Mouse (Mus musculus): ENCODE measurements at regions not wholly inside any gene's neighbourhood (a gene's known extent, or its start where the extent isn't known, plus 50 kb on each side); places are given as distances from the start of the nearest gene placed in this dataset.
"Not testable (repeated sequence)": the region's sequence is repeated elsewhere in the genome, so short reads cannot be mapped to it uniquely, and the experiment has no call there.

DNA sequence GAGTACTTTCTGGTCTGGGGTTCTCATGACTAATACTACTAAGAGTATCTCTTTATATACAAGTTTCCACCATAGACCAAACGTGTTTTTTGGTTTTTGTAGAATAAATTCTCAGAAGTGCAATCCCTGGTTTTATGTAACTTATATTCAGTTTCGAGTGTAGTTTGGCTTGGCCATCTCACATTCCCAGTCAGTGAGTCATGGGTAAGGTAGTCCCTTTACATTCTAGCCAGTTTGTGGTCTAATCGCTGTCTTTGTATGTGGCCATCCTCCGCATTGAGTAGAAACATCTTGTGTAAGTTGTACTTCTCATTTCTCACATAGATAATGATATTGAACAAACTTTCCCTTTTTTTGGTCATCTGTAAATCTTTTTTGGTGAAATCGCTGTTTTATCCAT, 88.3 kb downstream of the Anxa5 start:
- no peak for DNase-seq (ENCODE audit: low spot score in 2 of 2)

DNA sequence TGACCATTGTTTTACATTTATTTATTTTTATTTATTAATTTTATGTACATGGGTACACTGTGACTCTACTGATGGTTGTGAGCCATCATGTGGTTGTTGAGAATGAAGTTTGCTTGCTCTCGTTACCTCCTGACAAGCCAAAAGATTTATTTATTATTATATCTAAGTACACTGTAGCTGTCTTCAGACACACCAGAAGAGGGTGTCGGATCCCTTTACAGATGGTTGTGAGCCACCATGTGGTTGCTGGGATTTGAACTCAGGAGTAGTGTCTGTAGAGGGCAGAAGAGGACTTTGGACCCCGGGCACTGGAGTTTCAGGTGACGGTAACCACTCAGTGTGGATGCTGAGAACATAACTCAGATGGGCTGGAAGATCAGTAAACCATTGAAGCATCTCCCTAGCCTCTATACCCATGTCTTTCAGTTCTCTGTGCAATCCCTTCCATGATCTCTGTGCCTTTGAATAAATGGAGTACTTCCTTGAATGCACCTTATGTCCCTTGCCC, 92.2 kb downstream of the Anxa5 start:
- DNase-seq (ENCODE audit: low spot score in 2 of 2) = no peak

DNA sequence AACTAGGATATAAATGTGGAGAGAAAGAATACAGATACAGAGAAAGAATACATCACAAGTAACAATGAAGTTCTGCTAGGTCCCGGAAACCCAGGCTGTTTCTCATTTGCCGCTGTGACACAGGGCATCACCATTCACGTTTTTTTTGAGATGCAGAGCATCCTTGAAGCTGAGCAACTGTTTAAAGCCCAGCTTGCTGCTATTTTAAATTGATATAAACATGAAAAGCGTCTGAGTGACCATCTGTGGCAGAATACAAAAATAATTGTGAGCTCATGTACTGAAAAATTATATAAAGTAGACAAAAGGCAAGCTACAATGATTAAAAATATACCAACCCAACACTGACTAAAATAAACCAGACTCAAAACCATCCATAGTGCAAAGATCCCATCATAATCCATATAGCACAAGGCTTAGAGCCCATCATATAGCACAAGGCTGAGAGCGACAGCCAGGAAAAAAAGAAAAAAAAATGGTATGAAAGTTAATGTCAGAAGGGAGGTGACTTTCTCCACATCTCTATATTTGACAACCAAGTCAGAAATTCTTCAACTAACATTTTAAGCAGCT, 94.0 kb downstream of the Anxa5 start:
- no peak for DNase-seq (ENCODE audit: low spot score in 2 of 2)

DNA sequence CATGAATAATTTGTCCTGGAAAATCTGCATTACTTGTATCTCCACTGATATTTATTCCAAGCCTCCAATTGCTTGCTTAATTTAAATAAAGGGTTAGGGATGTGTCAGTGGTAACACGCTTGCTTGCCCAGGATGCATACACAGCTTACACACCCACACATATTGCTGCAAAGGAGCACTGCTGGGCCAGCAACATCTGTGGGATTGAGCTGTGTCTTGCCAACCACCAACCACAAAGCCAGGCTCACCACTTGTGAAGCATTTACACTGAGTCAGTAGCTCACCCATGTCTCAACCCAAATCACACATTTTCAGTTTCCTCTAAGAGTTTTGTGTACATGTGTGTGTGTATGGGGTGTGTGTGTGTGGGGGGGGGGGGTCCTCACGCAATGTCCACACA, 100.0 kb downstream of the Anxa5 start:
- no peak for DNase-seq (ENCODE audit: low spot score in 2 of 2)

DNA sequence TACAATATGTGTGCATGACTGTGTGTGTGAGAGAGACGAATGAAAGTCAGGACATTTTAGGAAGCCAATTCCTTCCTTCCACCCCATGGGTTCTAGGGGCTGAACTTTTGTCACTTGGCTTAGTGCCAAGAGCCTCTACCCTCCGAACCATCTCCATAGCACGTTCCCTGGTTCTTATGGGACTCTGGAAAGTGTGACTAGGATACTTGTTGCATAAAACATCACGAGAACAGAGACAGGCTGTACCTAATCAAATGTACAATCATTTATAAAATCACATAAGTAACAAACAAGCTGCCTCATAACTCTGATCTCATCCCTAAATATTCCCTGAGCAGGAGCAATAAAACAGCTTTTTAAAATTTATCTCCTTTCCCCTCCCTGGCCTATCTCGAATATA, 100.8 kb downstream of the Anxa5 start:
- DNase-seq (ENCODE audit: low spot score in 2 of 2) = no peak

DNA sequence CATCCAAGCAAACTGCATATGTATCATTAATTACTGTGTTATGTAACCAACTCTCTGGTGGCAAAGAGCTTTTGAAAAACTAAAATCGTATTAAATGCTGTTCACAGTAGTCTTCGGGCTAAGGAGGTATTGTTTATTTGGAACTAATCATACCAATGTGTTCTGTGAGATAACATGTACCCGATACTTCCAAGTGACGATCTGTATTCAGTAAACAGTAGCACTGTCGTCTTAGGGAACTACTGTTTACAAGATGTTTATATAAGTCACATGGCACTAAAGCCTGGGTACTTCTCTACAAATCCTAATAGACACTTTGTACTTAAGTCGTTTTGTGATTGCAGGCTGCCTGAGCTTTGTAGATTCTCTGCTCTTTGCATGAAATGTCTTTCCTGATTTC, 114.8 kb downstream of the Anxa5 start:
- DNase-seq (ENCODE audit: low spot score in 2 of 2) = no peak

DNA sequence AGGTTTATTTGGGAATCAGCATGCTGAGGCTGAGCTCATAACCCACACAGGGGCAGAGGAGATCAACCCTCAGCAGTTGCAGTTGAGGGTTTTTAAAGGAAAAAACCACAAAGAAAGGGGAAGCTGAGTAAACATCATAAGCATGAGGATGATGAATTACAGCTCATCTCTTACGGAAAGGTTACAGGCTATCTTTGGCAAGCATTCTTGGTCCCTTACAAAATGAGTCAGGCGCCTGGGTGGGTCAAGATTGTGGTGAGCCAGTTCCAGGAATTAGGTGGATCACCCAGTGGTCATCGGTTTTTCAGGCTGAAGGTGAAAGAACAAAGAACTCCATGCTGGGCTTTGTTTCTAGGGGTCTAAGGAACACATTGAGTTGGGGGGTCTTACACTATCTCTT, 121.5 kb downstream of the Anxa5 start:
- DNase-seq (ENCODE audit: low spot score in 2 of 2) = not testable (repeated sequence)

DNA sequence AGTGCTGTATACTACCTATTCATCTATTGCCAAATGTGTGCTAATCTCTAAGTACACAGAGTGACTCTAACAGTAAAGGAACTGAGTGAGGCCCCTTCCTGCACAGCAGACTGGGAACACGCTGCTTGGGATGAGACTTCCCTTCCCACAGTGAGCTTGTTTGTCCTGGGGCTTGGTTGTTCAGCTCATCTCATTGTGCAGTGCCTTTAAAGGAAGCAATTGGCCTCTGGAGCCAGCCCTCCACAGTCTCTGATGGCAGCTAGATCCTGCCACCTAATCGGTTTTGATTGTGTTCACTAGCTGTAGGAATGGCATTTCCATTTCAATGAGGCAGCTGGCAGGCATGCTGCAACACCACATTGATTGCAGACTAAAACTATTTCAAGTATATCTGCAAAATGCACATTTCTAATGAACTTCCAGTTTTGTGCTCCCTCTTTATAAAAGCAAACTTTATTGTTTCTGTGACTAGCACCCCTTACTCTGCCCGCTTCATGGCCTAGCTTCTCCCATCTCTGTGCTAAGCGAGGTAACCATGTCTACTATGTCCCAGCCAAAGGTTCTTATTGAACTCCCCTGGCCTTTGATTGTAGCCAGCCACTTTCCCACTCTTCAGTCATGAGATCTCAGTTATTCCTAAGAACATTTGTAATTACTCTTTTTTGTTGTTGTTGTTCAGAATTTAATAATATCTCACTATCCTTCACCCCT, 123.5 kb downstream of the Anxa5 start:
- DNase-seq (ENCODE audit: low spot score in 2 of 2) = no peak

DNA sequence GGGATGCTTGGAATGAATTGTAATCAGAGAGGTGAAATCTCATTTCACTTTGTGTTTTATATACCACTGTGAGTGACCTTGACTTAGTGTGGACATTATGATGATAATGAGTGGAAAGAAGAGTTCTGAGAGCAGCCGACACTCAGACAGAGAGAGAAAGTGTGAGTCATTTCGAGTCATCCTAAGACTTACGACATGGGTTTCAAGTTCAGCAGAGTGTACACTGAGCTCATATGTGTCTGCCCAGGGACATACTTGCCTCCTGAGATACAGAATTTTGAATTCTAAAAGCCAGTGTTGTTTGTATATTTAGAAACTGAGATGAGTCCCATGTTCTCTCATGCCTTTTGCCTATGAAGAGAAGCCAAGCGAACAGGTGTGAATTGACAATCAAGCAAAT, 126.6 kb downstream of the Anxa5 start:
- no peak for DNase-seq (ENCODE audit: low spot score in 2 of 2)

DNA sequence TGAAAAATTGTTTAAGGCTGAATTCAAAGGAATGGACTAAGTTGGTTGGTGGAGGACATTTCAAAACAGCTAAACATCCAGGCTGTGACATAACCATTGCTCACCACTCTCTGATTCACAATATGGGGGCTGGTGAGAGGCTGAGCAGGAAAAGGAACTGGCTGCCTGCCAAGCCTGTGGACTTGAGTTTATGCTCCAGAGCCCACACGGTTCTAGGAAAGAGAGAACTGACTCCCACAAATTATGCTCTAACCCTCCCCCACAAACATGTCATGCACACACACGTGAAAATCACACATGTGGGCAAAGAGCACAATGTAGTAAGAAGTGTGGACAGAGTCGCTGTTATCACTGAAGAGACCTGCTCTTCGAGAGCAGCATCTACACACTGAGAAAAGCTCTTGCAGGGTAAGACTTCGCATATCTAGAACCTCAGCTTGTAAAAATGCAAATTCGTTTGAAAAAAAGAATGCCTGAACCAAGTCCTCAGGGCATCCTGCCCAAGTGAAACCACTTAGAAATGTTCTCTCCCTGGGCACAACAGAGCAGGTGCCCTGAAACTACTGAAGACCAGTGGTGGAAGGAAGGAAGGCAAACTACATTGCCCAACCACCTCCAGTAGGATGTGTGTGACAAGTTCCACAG, 118.9 kb upstream of the Qrfpr start:
- DNase-seq (ENCODE audit: low spot score in 2 of 2) = no peak

DNA sequence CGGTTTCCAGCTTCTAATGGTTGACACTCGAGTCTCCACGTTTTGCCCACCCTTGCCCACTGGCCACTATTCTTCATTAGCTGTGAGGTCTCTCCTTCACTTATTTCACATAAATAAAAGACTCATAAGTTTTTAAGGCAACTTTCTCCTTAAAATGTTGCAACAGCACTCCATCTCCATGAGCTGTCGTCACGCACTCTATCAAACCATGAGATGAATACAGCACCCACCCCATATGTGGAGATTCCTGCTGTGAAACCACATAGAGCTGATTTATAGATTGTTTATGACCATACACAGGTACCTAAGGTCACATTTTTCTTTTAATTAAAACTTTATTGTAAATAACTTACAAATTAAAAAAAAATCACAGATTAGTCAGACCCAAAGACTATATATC, 117.5 kb upstream of the Qrfpr start:
- DNase-seq (ENCODE audit: low spot score in 2 of 2) = no peak

DNA sequence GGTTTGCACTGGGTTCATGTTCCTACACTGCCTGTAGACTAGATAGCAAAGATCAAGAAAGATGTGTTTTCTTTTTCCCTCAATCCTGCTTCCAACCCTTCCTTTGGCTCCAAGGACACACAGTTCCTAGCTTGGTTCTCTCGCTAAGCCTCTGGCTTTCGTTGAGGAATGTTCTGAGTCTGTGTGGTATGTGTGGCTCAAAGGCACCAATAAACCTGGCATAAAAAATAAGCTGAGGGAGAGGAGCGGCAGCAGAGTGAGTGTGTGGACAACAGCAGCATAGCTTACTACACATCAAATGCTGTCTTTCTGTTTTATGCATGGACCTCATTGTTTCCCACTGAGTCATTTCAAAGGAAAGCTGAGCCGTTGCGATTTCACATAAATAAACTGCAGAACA, 112.2 kb upstream of the Qrfpr start:
- no peak for DNase-seq (ENCODE audit: low spot score in 2 of 2)

DNA sequence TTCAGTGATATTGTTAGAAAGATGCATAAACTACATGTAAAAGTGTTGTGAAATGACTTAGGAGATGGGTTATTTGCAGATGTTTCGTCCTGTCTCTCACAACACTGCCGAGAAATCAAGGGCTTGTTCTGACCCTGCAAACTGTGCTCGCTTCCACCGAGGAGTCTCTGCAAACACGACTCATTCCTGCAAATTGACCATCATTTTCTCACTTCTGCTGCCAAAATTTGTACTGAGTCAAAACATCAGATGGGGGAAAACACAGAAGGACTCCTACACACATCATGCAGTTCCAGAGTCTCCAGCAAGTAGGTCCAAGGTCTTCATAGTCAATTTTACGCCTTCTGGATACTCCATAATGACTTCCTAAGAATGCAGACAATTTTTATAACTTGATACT, 109.9 kb upstream of the Qrfpr start:
- DNase-seq (ENCODE audit: low spot score in 2 of 2) = no peak

DNA sequence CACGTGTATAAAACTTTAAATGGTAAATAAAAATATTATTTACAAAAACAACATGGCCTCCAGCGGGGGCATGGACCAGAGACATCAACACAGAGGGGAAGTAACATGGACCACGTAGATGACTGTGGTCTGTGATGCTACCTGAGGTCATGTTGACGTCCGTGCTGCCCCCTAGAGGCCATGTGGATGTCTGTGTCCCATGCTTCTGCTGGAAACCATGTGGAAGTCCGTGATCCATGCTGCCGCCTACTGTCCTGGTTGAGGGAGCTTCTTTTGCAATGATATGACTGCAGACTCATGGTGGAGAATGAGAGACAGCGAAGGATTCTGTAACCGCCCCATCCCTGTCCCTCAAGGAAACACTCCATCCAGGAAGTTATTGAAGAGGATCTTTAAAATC, 108.5 kb upstream of the Qrfpr start:
- peak in 1 of 2 experiments; percentile 2 for DNase-seq (ENCODE audit: low spot score in 2 of 2)

DNA sequence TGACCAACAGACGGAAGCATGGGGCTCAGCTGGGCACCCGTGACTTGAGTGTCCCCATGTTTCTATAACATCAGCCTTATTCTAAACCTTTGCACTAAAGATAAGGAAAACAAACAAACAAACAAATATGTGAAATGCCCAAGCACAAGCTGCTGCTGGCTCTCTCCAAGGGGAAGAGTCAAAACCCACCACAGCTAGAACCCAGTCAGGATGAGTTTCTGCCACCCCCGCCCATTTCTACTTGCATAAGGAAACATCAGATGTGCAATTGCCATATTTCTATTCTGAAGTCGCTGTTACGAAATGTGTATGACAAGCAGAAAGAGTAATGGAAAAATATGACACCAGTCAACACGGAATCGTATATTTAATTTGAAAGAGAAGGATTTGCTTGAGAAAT, 107.5 kb upstream of the Qrfpr start:
- no peak for DNase-seq (ENCODE audit: low spot score in 2 of 2)

DNA sequence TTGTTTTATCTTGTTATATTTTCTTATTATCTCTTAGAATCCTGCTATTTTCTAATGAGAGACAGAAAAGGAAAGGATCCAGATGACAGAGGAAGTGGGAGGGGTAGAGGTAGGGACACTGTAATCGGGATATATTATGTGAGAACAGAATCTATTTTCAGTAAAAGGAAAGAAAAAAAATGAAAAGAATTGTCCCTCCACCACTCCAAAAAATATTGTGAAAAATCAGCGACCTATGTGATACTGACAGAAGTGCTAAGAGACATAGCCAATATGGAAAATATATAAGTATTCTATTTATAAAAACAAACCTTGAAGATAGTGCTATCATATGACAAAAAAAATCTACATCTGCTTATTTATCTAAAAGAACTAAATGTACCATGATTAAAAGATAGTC, 106.8 kb upstream of the Qrfpr start:
- no peak for DNase-seq (ENCODE audit: low spot score in 2 of 2)

DNA sequence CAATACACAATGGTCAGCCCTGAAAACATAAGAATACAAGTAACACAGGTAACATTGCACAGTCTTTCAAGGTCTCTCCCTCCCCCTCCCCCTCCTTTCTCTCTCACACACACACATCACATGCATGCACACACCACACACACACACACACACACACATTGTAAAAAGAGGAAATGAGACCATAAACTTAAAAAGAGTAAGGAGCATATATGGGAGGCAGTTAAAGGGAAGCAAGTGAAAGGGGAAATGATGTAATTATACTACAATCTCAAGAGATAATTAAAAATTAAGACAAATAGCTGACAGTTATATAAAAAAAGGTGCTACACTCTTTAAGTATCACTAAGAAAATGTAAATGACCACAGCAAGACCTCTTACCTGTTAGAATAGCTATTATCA, 96.5 kb upstream of the Qrfpr start:
- no peak for DNase-seq (ENCODE audit: low spot score in 2 of 2)

DNA sequence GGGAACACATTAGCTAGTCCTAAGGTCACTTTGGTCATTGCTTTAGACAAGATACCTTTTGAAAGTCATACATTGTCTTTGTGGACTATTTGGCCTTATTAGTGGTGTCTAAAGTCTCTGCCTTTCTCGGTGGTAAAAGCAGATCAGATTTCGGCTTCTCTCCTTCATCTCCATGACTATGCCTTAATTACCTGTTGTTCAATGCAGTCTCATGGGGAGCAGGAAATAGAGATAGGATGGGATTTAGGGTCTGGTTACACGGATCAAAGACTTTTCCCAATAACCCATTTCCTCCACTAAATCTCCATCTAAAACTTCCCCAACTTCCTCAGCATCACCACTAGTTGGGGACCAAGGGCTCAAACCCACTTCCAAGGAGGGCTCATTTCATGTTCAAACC, 89.2 kb upstream of the Qrfpr start:
- DNase-seq (ENCODE audit: low spot score in 2 of 2) = no peak

DNA sequence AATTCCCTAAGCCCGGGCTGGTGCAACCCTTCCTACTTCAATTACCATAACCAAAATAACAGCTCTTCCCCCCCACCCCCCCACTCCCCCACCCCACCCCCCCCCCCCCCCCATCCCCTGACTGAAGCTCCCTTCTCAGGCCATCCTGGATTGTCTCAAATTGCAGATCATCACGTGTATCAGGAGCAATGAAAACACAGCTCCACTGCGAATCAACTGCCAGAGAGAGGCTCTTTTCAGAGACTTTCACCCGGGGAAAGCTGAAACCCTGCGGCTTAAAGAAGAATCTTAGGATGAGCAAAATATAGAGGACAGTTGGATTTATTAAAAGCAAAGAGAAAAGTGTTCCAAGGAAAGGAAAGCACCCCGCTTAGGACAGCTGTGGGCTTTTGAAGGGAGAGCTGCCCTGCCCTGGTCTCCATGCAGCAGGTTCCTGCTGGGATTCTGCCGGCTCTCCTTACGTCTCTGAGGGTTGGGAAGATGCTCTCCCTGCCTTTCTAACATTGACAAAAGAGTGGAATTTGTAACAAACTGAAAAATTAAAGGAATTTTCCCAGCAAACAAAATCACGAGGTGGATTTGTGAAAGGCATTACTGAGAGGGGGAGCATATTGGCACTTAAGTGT, 88.6 kb upstream of the Qrfpr start:
- DNase-seq (ENCODE audit: low spot score in 2 of 2) = no peak

DNA sequence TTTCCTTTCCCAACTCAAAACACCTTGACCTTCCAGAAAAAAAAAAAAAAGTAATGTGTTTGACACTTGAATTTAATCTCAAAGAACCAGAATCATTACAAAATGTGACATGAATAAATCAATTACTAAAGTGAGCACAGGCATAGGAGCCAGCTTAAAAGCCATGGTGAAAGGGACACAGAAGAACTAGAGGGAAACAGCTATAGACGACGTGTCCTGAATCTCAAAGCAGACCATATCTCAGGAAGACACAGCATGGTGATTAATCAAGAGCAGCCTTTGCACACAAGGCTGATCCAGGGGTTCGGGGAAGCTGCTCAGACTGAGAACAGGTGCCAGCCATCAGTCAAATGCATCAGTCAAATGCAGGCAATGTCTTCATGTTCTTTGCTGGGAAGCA, 74.7 kb upstream of the Qrfpr start:
- no peak for DNase-seq (ENCODE audit: low spot score in 2 of 2)

DNA sequence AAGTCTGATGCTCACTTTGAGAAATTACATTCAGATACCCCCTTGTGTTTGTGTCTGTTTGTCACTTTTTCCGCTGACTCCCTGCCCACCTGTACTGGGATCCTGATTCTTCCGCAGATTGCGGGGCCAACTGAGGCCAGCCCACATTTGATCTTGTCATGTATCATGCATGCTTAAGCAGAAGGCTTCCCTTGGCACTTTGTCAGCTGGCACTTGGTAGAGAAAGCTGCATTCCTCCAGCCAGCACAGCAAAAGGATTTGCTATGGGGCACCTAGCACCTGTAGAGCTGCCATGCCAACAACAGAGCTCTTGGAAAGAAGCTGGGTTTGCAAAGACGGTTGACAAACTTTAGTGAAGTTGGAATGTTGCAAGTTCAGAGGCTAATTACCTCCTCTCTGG, 69.9 kb upstream of the Qrfpr start:
- no peak for DNase-seq (ENCODE audit: low spot score in 2 of 2)

DNA sequence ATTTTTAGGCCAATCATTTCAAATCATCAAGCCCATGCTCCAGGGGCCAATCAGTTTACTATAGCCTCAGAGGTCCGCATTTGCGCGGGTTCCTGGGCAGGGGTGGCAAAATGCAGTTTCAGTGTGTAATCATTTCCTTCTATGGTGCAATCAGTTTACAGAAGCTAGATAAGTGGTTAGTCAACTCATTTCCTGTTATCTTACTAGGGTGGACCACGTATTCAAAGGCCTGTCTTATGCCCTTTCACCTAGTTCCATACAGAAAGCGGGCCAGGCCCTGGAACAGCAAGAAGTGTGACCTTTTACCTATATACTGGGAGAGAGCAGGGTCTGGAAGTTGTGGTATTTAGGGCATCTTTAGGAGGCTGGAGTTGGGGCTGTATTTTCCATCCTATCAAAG, 62.0 kb upstream of the Qrfpr start:
- DNase-seq (ENCODE audit: low spot score in 2 of 2) = no peak

DNA sequence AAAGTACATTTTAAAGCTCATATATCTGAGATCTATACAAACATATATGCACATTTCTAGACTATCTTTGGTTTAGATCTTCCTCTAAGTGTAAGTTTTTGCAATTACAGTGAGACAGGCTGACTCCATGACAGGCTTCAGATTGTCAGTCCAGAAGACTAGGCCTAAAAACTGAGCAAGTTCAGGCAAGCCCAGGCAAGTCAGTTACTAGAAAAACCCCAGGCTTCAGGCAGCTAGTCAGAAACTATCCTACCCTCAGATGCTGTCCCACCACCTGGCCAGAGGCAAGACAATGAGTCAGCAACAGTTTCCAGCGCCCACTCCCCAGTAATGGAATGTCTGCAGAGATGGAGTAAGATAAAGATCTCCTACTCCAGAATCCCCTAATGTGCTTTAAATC, 53.4 kb upstream of the Qrfpr start:
- no peak for DNase-seq (ENCODE audit: low spot score in 2 of 2)
